Mouse (Mus musculus): Measurements from ENCODE around the gene Mfsd2b. TPM values are rescaled to one million over a fixed set of nuclear protein-coding genes. Genes with fewer than 3 reads are reported as not detected.
"Not testable (repeated sequence)": the region's sequence is repeated elsewhere in the genome, so short reads cannot be mapped to it uniquely, and the experiment has no call there.

Gene Mfsd2b
- polyA plus RNA-seq, 1 experiment, result 347 TPM

DNA sequence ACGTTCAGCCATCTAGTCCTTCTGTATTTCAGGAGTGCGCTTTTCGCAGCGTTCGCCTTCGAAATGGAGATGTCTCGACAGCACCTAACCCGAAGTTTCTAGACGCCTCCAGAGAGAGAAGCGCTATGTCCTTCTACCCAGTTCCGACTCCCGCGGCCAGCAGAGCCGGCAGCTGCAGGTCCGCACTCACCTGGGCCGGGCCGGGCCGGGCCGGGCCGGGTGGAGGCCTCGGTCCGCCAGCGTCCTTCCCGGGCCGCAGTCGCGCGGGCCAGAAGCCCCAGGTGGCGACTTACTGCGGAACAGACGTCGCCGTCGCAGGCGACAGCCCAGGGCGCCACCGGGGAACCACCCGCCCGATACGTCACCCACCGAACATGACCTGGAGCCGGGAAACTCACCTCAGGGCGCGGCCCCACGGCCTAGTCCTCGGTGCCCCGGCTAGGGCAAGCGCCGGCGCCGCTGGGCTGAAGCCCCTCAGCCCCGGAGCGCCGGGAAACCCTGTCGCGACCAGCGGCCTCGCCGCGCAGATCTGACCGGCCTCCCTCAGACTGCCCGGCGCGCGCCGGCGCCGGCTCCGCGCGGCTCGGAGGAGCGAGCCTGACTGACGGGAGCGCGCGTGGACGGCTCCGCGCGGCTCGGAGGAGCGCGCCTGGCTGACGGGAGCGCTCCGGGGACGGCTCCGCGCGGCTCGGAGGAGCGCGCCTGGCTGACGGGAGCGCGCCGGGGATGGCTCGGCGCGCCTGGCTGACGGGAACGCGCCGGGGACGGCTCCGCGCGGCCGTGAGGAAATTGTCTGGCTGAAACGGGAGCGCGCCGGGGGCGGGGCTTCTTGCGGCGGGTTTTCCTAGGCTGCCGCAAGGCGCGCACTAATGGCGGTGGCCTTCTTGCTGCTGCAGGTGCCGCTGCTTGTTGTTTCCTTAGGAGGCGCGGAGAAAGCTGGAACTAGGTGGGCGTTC is 33.1 kb upstream of the Mfsd2b start, which contains the start of gene Ubxn2a:
TSS of gene Ubxn2a (minus strand) at position 755 of the 956 bp plus-strand sequence.
- H3K4me1 ChIP-seq, result peaks cover 50% of the 10 kb centered on the region
- H3K9me3 ChIP-seq, result no peaks in the 10 kb centered on the region
- H3K27me3 ChIP-seq (replicated peaks), result no peaks in the 10 kb centered on the region
- TF ChIP-seq GATA1 (IDR thresholded peaks at IDR 0.05; ENCODE audit: borderline replicate concordance, low read length) (no peak), FLI1 (IDR thresholded peaks at IDR 0.05; ENCODE audit: low read length) (no peak)
- peak within 1 kb of the TSS; percentile 95 for H3K4me3 ChIP-seq (replicated peaks)
- peaks cover 30% of the 10 kb centered on the region for H3K36me3 ChIP-seq (replicated peaks; ENCODE audit: low read length)

DNA sequence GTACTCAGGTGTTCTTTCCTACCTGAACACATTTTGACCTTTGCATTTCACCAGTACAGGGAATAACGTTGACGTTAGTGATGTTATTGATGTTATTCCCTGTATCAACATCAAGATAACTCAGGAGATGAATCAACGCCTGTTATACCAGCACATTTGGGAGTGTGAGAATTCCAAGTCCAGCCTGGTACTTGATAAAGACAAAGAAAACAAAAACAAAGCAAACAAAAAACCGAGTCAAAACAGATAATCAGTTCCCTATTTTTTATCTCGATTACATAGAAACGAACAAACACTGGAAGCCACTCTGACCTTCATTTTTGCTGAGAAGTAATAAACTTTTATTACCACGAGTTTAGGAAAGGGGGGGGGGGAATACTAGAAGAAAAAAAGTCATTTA is 32.3 kb upstream of the Mfsd2b start:
- H3K4me3 ChIP-seq (replicated peaks), result peak overlapping the region; percentile 95
- H3K27me3 ChIP-seq (replicated peaks), result no peaks in the 10 kb centered on the region
- peaks cover 35% of the 10 kb centered on the region for H3K36me3 ChIP-seq (replicated peaks; ENCODE audit: low read length)
- H3K9me3 ChIP-seq, result no peaks in the 10 kb centered on the region
- no peak for TF ChIP-seq FLI1 (IDR thresholded peaks at IDR 0.05; ENCODE audit: low read length)
- no peak for TF ChIP-seq GATA1 (IDR thresholded peaks at IDR 0.05; ENCODE audit: borderline replicate concordance, low read length)
- peaks cover 46% of the 10 kb centered on the region for H3K4me1 ChIP-seq

DNA sequence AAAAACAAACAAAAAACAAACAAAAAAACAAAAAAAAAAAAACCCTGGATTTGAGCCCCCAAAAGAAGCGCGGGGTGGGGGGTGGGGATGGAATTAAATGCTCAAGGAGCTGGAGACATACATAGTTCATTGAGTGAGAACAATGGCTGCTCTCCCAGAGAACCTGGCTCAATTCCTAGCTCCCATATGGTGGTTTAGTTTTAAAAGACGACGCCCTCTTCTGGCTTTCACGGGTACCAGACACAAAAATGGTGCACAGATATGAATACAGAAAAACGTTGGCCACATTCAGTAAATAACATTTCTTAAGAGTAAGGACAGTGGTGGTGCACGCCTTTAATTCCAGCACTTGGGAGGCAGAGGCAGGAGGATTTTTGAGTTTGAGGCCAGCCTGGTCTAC is 31.8 kb upstream of the Mfsd2b start:
- Histone ChIP-seq H3K4me3 (replicated peaks) (peak overlapping the region; percentile 83), H3K36me3 (replicated peaks; ENCODE audit: low read length) (peaks cover 39% of the 10 kb centered on the region), H3K4me1 (peaks cover 44% of the 10 kb centered on the region), H3K9me3 (no peaks in the 10 kb centered on the region), H3K27me3 (replicated peaks) (no peaks in the 10 kb centered on the region)
- TF ChIP-seq FLI1 (IDR thresholded peaks at IDR 0.05; ENCODE audit: low read length), result no peak
- TF ChIP-seq GATA1 (IDR thresholded peaks at IDR 0.05; ENCODE audit: borderline replicate concordance, low read length), result no peak

DNA sequence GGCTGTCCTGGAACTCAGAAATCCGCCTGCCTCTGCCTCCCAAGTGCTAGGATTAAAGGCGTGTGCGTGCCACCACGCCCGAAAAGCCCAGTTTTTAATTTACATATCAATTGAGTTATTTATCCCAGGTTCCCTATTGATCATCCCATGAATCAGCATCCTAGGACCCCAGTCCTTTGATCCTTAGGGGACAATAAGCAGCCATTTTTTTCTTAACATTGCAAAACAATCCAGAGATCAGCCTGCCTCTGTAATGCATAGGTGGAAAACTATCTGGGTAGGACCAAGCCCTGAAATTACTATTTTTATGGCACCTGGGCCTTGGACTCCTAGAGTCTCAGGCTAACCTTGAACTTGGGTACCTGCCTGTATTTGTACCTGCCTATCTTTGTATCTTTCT is 23.9 kb upstream of the Mfsd2b start:
- H3K4me1 ChIP-seq, result peaks cover 28% of the 10 kb centered on the region
- H3K9me3 ChIP-seq, result no peaks in the 10 kb centered on the region
- no peaks in the 10 kb centered on the region for H3K27me3 ChIP-seq (replicated peaks)
- H3K4me3 ChIP-seq (replicated peaks), result no peak overlapping the region
- no peak for TF ChIP-seq GATA1 (IDR thresholded peaks at IDR 0.05; ENCODE audit: borderline replicate concordance, low read length)
- peaks cover 70% of the 10 kb centered on the region for H3K36me3 ChIP-seq (replicated peaks; ENCODE audit: low read length)

DNA sequence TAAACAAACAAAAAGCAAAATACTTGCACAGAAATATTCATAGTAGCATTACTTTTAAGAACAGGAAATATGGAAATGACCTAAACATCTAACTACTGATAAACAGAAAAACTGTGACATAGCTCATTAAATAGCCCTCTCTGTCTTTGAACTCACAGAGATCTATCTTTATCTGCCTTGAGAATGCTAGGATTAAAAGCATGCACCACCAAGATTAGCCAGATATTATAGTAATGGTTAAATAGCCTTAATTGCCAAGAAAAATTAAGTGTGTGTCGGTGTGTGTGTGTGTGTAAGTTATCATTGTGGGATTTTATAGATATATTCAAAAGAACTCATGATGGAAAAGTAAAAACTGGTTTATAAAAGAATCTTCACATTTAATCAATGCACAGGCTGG is 15.7 kb upstream of the Mfsd2b start:
- Histone ChIP-seq H3K4me1 (peaks cover 48% of the 10 kb centered on the region), H3K4me3 (replicated peaks) (no peak overlapping the region), H3K27me3 (replicated peaks) (no peaks in the 10 kb centered on the region), H3K36me3 (replicated peaks; ENCODE audit: low read length) (peaks cover 88% of the 10 kb centered on the region), H3K9me3 (no peaks in the 10 kb centered on the region)
- TF ChIP-seq GATA1 (IDR thresholded peaks at IDR 0.05; ENCODE audit: borderline replicate concordance, low read length) (no peak), FLI1 (IDR thresholded peaks at IDR 0.05; ENCODE audit: low read length) (no peak)

DNA sequence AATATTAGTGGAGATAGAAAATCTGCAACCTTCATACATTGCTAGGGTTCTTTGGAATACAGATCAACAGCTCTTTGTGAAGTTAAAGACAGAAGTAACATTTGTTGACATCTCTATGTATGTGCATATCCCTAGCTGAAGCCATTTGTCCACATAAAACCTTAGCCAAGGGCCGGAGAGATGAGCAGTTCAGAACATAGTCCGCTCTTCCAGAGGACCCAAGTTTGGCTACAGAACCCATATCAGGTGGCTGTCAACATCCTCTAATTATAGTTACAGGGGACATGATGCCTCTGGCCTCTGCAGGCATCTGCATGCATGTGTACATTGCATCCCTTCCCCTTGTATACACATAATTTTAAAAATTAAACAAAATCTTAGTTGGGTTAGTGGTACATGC is 15.1 kb upstream of the Mfsd2b start:
- TF ChIP-seq FLI1 (IDR thresholded peaks at IDR 0.05; ENCODE audit: low read length) (no peak), GATA1 (IDR thresholded peaks at IDR 0.05; ENCODE audit: borderline replicate concordance, low read length) (no peak)
- peaks cover 92% of the 10 kb centered on the region for H3K36me3 ChIP-seq (replicated peaks; ENCODE audit: low read length)
- H3K27me3 ChIP-seq (replicated peaks), result no peaks in the 10 kb centered on the region
- H3K4me3 ChIP-seq (replicated peaks), result no peak overlapping the region
- no peaks in the 10 kb centered on the region for H3K9me3 ChIP-seq
- H3K4me1 ChIP-seq, result peaks cover 48% of the 10 kb centered on the region

DNA sequence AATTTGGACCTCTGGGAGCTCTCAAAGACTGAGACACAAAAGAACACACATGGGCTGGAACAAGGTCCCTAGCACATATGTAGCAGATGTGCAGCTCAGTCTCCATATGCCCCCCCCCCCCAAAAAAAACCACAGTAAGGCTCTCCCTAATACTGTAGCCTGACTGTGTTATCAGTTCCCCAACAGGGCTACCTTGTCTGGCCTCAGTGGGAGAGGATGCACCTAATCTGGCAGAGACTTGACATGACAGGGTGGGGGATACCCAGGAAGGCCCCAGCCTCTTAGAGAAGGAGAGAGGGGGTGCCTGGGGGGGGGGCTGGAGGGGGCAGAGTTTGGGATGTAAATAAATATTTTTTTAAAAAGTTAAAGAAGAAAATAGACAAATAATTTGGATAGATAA is 14.6 kb upstream of the Mfsd2b start:
- TF ChIP-seq GATA1 (IDR thresholded peaks at IDR 0.05; ENCODE audit: borderline replicate concordance, low read length), result no peak
- TF ChIP-seq FLI1 (IDR thresholded peaks at IDR 0.05; ENCODE audit: low read length), result no peak
- Histone ChIP-seq H3K36me3 (replicated peaks; ENCODE audit: low read length) (peaks cover 92% of the 10 kb centered on the region), H3K27me3 (replicated peaks) (no peaks in the 10 kb centered on the region)

DNA sequence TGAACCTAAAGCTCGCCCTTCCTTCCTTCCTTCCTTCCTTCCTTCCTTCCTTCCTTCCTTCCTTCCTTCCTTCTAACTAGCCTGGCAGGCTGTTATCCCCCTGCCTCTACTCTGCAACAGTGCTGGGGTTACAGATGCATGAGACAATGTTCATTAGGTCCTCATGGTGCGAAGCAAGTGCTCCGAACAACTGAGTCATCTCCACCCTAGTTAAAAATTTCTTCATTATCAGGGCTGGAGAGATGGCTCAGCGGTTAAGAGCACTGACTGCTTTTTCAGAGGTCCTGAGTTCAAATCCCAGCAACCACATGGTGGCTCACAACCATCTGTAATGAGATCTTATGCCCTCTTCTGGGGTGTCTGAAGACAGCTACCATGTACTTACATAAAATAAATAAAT is 12.4 kb upstream of the Mfsd2b start:
- Histone ChIP-seq H3K4me1 (peaks cover 33% of the 10 kb centered on the region), H3K36me3 (replicated peaks; ENCODE audit: low read length) (peaks cover 92% of the 10 kb centered on the region)
- not testable (repeated sequence) for H3K27me3 ChIP-seq (replicated peaks); H3K9me3 ChIP-seq; H3K4me3 ChIP-seq (replicated peaks)

More for the DNA sequence above, 14.6 kb upstream of the Mfsd2b start:
- Histone ChIP-seq H3K4me1 (peaks cover 48% of the 10 kb centered on the region), H3K4me3 (replicated peaks) (no peak overlapping the region), H3K9me3 (no peaks in the 10 kb centered on the region)

DNA sequence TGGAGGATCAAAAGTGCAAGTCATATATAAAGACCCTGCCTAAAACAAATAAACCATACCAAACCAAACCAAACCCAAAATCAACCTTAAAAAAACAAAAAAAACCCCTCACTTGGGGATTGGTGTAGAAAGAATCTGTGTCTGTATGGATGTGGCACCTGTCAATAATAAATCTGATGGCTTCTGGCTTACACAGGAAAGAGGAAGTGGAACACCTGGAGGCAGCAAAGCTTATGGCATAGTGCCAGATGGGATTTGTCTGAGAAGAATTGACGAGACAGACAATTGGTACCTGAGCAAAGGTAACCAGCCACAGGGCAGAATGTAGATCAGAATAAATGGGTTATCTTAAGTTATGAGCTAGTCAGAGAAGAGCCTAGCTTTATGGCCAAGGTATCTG is 10.9 kb upstream of the Mfsd2b start:
- TF ChIP-seq GATA1 (IDR thresholded peaks at IDR 0.05; ENCODE audit: borderline replicate concordance, low read length) (no peak), FLI1 (IDR thresholded peaks at IDR 0.05; ENCODE audit: low read length) (no peak)
- peaks cover 95% of the 10 kb centered on the region for H3K36me3 ChIP-seq (replicated peaks; ENCODE audit: low read length)

DNA sequence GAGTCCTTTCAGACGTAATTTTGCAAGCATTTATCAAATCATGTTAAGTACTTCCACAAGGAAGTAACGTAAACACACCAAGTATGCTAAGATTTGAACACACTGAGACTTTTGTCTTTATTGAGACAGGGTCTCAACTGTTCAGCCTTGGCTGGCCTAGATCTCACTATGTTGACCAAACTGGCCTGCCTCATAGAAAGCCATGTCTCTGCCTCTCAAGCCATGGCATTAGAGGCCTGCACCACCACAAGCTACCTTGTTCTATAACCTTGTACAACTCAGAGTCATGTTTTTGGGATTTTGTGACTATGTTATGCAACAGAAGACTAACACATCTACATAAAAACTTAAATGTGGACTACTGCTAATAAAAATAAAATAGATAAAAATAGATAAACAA is 7.9 kb upstream of the Mfsd2b start:
- Histone ChIP-seq H3K4me3 (replicated peaks) (no peak overlapping the region), H3K4me1 (peaks cover 22% of the 10 kb centered on the region), H3K9me3 (no peaks in the 10 kb centered on the region), H3K27me3 (replicated peaks) (no peaks in the 10 kb centered on the region), H3K36me3 (replicated peaks; ENCODE audit: low read length) (peaks cover 85% of the 10 kb centered on the region)
- TF ChIP-seq FLI1 (IDR thresholded peaks at IDR 0.05; ENCODE audit: low read length), result no peak
- no peak for TF ChIP-seq GATA1 (IDR thresholded peaks at IDR 0.05; ENCODE audit: borderline replicate concordance, low read length)

More for the DNA sequence above, 10.9 kb upstream of the Mfsd2b start:
- Histone ChIP-seq H3K27me3 (replicated peaks) (no peaks in the 10 kb centered on the region), H3K9me3 (no peaks in the 10 kb centered on the region), H3K4me1 (peaks cover 21% of the 10 kb centered on the region), H3K4me3 (replicated peaks) (no peak overlapping the region)
